ENCODE assay signal across 21 mouse cellular contexts in the genomic region with DNA sequence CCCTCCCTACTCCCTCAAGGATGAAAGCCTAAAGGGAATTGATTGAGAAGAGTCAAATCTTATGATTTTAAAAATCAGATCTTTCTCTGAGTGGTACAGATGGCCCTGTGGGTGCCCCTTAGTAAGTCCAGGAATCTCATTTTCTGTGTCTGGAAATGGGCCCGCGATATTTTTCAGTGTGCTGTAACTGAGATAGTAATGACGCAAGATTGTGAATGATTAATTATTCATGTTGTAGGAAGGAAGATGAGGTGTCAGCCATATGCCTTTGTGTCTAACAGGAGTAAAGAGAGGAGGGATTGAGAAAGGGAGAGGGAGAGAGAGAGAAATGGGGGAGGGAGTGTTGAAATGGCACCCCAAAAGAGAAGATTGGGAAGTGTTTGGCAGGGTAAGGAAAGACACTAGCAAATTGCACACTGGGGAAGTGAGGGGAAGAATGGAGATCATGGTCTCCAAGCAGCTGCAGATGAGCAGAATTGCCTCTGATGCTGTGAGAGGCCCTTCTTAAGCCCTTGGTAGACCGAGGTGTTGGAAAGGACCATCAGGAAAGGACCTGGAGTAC. TPM values are rescaled to one million over a fixed set of nuclear protein-coding genes. Genes with fewer than 3 reads are reported as not detected.
DNase-seq lines count a peak whose midpoint lies in the region; ATAC-seq and TF ChIP-seq lines count a peak whose summit lies in the region.
"Had no signal": no experiment of that assay in that cellular context is flagged by ENCODE, and none has a peak within 500 bp of the region (broad histone marks: within the 10 kb centered on the region; RNA-seq: fewer than 3 reads in every experiment).

No protein-coding gene starts in this region.

- DNase-seq in left cerebral cortex, adult 2 months (ENCODE audit: extremely low spot score in 1 of 2, low spot score in 2 of 2), result no peak
- DNase-seq in left cerebral cortex, postnatal 36 days (ENCODE audit: low spot score in 2 of 2), result no peak
- DNase-seq in hindbrain, embryonic 10.5 days (ENCODE audit: low spot score), result no peak
- peak; percentile 89 for DNase-seq in midbrain, embryonic 11.5 days (ENCODE audit: low spot score, missing footprints)
- no peak for DNase-seq in kidney, adult 2 months
- DNase-seq in testis, postnatal 10 days (ENCODE audit: low spot score), result no peak
- DNase-seq: adrenal gland, postnatal 36 days; heart, postnatal 4 days; kidney, adult 11 months; kidney, postnatal 25 days; layer of hippocampus, postnatal 36 days; right cerebral cortex, adult 18-20 months had no signal

- peaks cover 17% of the 10 kb centered on the region for H3K4me1 ChIP-seq in hindbrain, embryonic 10.5 days (replicated peaks)
- peaks cover 9% of the 10 kb centered on the region; the same call in 1 of the 2 replicates for H3K4me1 ChIP-seq in midbrain, embryonic 11.5 days (ENCODE audit: control insufficient read depth, insufficient read depth, low read length)
- no peaks in the 10 kb centered on the region for H3K4me1 ChIP-seq in neural tube, embryonic 14.5 days (ENCODE audit: control insufficient read depth, insufficient read depth, low read length)
- H3K4me1 ChIP-seq in kidney, adult 2 months (ENCODE audit: control insufficient read depth, insufficient read depth, low read length), result no peaks in the 10 kb centered on the region
- H3K4me1 ChIP-seq: embryonic facial prominence, embryonic 12.5 days; liver, embryonic 12.5 days; lung, embryonic 15.5 days had no signal

- intact Hi-C loops in left cerebral cortex, adult 2 months (cut with DNase I), result loop anchor here (5.0 to 10.0 kb wide), 3 partner anchors 128 to 1720 kb away; partner anchors contain the start of genes Fancf and Gas2
- intact Hi-C loops in left cerebral cortex, postnatal 36 days (cut with DNase I), result loop anchor here (5.0 to 10.0 kb wide), 2 partner anchors 348 to 1710 kb away; partner anchors contain the start of gene Slc6a5

- TF ChIP-seq POLR2A in kidney, adult 2 months (IDR thresholded peaks at IDR 0.05; ENCODE audit: low read depth, low read length), result no peak

- no peaks in the 10 kb centered on the region for H3K9me3 ChIP-seq in hindbrain, embryonic 10.5 days
- no peaks in the 10 kb centered on the region for H3K9me3 ChIP-seq in midbrain, embryonic 11.5 days (ENCODE audit: control insufficient read depth, low read length)
- no peaks in the 10 kb centered on the region for H3K9me3 ChIP-seq in neural tube, embryonic 14.5 days (ENCODE audit: control insufficient read depth, low read length)
- H3K9me3 ChIP-seq: embryonic facial prominence, embryonic 12.5 days; heart, embryonic 12.5 days; limb, embryonic 10.5 days; liver, embryonic 12.5 days; lung, embryonic 15.5 days had no signal

- no peak for ATAC-seq in midbrain, embryonic 11.5 days (ENCODE audit: low FRiP score)
- ATAC-seq in neural tube, embryonic 14.5 days (ENCODE audit: low read depth), result peak; percentile 51
- no peak for ATAC-seq in CD4-positive, CD25-positive, alpha-beta regulatory T cell, adult 4 months
- ATAC-seq: liver, embryonic 12.5 days had no signal

- H3K27ac ChIP-seq in left cerebral cortex, adult 2 months, result no peak overlapping the region
- H3K27ac ChIP-seq in hindbrain, embryonic 10.5 days, result peak overlapping the region; percentile 68
- peak overlapping the region; percentile 79 for H3K27ac ChIP-seq in midbrain, embryonic 11.5 days (ENCODE audit: low read depth, low read length)
- peak overlapping the region; percentile 97 for H3K27ac ChIP-seq in neural tube, embryonic 14.5 days (ENCODE audit: low read depth, low read length)
- H3K27ac ChIP-seq in kidney, adult 2 months (ENCODE audit: insufficient read depth, low read depth, low read length), result no peak overlapping the region
- H3K27ac ChIP-seq: embryonic facial prominence, embryonic 12.5 days; limb, embryonic 10.5 days; liver, embryonic 12.5 days; lung, embryonic 15.5 days had no signal

- H3K27me3 ChIP-seq in hindbrain, embryonic 10.5 days (ENCODE audit: insufficient read depth, poor library complexity, severe bottlenecking), result peaks cover 97% of the 10 kb centered on the region
- peaks cover 67% of the 10 kb centered on the region for H3K27me3 ChIP-seq in midbrain, embryonic 11.5 days (ENCODE audit: control insufficient read depth, insufficient read depth, low read length)
- H3K27me3 ChIP-seq in neural tube, embryonic 14.5 days (ENCODE audit: control insufficient read depth, insufficient read depth, low read length), result peaks cover 8% of the 10 kb centered on the region
- peaks cover 3% of the 10 kb centered on the region for H3K27me3 ChIP-seq in kidney, adult 2 months (replicated peaks; ENCODE audit: control insufficient read depth, insufficient read depth, low read length)

- no peak for TF ChIP-seq CTCF in left cerebral cortex, adult 2 months (IDR thresholded peaks at IDR 0.05)
- TF ChIP-seq CTCF in kidney, adult 2 months (conservative IDR thresholded peaks at IDR 0.05; ENCODE audit: insufficient read depth, insufficient read length, low read depth, low read length), result no peak

- H3K9ac ChIP-seq in midbrain, embryonic 11.5 days (ENCODE audit: low read length), result peak overlapping the region; percentile 62
- peak overlapping the region; percentile 89 for H3K9ac ChIP-seq in neural tube, embryonic 14.5 days (replicated peaks; ENCODE audit: low read depth, low read length)
- H3K9ac ChIP-seq: embryonic facial prominence, embryonic 12.5 days; heart, embryonic 12.5 days; liver, embryonic 12.5 days; lung, embryonic 15.5 days had no signal

- peak overlapping the region; percentile 28 for H3K4me2 ChIP-seq in midbrain, embryonic 11.5 days
- H3K4me2 ChIP-seq in neural tube, embryonic 14.5 days (ENCODE audit: low read depth, low read length), result peak overlapping the region; percentile 79
- H3K4me2 ChIP-seq: embryonic facial prominence, embryonic 12.5 days; heart, embryonic 12.5 days; liver, embryonic 12.5 days; lung, embryonic 15.5 days had no signal

- peak overlapping the region; percentile 22 for H3K4me3 ChIP-seq in left cerebral cortex, adult 2 months
- H3K4me3 ChIP-seq in hindbrain, embryonic 10.5 days, result peak overlapping the region; percentile 36; the same call in 1 of the 2 replicates
- peak overlapping the region; percentile 31 for H3K4me3 ChIP-seq in midbrain, embryonic 11.5 days (ENCODE audit: low read depth, low read length)
- H3K4me3 ChIP-seq in neural tube, embryonic 14.5 days (ENCODE audit: low read depth, low read length), result peak overlapping the region; percentile 48
- no peak overlapping the region for H3K4me3 ChIP-seq in kidney, adult 2 months (ENCODE audit: insufficient read depth, low read depth, low read length)
- H3K4me3 ChIP-seq: embryonic facial prominence, embryonic 12.5 days; heart, embryonic 12.5 days; limb, embryonic 10.5 days; liver, embryonic 12.5 days; lung, embryonic 15.5 days had no signal

- H3K36me3 ChIP-seq in hindbrain, embryonic 10.5 days, result no peaks in the 10 kb centered on the region
- H3K36me3 ChIP-seq in midbrain, embryonic 11.5 days (ENCODE audit: control insufficient read depth, insufficient read depth, low read length), result no peaks in the 10 kb centered on the region
- H3K36me3 ChIP-seq in neural tube, embryonic 14.5 days (ENCODE audit: control insufficient read depth, insufficient read depth, low read length), result no peaks in the 10 kb centered on the region
- H3K36me3 ChIP-seq in kidney, adult 2 months (ENCODE audit: control insufficient read depth, insufficient read depth, low read length), result no peaks in the 10 kb centered on the region
- H3K36me3 ChIP-seq: embryonic facial prominence, embryonic 12.5 days; heart, embryonic 12.5 days; limb, embryonic 10.5 days; liver, embryonic 12.5 days; lung, embryonic 15.5 days had no signal

- 3% methylated on average over 4 of the region's 4 CpGs for WGBS in hindbrain, embryonic 10.5 days
- WGBS in midbrain, embryonic 11.5 days, result 1% methylated on average over 4 of the region's 4 CpGs
- WGBS in neural tube, embryonic 14.5 days, result 2% methylated on average over 4 of the region's 4 CpGs
- 0% methylated on average over 4 of the region's 4 CpGs for WGBS in kidney, adult 2 months

RNA-seq across cellular contexts. Expression of gene Slc17a6, which starts 2.6 kb away (rescaled TPM):
- 10 to 100 TPM; 28.2 to 29.5 TPM for total RNA-seq in left cerebral cortex, adult 2 months (2021)
- 10 to 100 TPM; 24.2 to 31.9 TPM for total RNA-seq in left cerebral cortex, postnatal 36 days (2021)
- 6.4 and 16.1 TPM in 2 replicates for polyA plus RNA-seq in hindbrain, embryonic 10.5 days (2016; fragmentation: Nextera tagmentation; extraction: Ambion mirVana)
- polyA plus RNA-seq in midbrain, embryonic 11.5 days (2014; fragmentation: Nextera tagmentation; extraction: Ambion mirVana), result 35.5 and 39.0 TPM in 2 replicates
- 120 and 139 TPM in 2 replicates for polyA plus RNA-seq in neural tube, embryonic 14.5 days (2014; fragmentation: Nextera tagmentation; extraction: Ambion mirVana)
- polyA plus RNA-seq in CD4-positive, CD25-positive, alpha-beta regulatory T cell, adult 4 months (2017; shearing (Covaris generic)), result not detected
- polyA plus RNA-seq in kidney, adult 2 months (2012; rRNA removed), result not detected in 2 replicates
- total RNA-seq: gastrocnemius, postnatal 4 days; heart, postnatal 4 days; megakaryocyte, adult 5-6 weeks had no signal
- polyA plus RNA-seq: limb, embryonic 10.5 days; liver, embryonic 12.5 days had no signal

Comparison
In these comparisons a context has a peak if more than half of its experiments do, and no peak if none do; other contexts are left out.
1. H3K27ac ChIP-seq: peak in hindbrain, embryonic 10.5 days (single experiment), midbrain, embryonic 11.5 days (single experiment) and neural tube, embryonic 14.5 days (single experiment); none in left cerebral cortex, adult 2 months (single experiment) and kidney, adult 2 months (single experiment).